Mouse (Mus musculus): ENCODE measurements around the gene Plppr1. TPM values are rescaled to one million over a fixed set of nuclear protein-coding genes. Genes with fewer than 3 reads are reported as not detected.
"Not testable (repeated sequence)": the region's sequence is repeated elsewhere in the genome, so short reads cannot be mapped to it uniquely, and the experiment has no call there.

The Plppr1 gene
- total RNA-seq, 4 experiments from 2014 or later, result 6.3 to 7.8 (median 7.3) TPM

DNA sequence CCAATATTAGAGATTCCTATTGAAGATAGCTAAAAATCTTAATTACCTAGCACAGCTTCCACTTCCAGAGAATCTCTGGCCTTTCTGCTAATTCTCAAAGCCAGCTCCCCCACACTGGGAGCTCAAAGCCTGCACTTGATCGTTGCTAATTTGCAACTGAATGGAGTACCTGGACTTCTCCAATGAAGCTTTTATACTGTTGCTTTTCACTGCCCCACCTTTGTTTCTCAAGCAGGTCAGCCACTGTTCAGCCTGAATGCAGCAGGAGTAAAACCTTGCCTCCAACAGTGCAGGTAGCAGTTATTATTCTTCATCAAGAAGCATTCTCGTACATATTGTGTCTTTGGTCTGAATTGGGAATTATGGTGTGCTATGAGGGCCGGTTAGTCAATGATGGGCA is 309.0 kb downstream of the Plppr1 start:
- not testable (repeated sequence) for DNase-seq (ENCODE audit: low spot score in 2 of 2)

DNA sequence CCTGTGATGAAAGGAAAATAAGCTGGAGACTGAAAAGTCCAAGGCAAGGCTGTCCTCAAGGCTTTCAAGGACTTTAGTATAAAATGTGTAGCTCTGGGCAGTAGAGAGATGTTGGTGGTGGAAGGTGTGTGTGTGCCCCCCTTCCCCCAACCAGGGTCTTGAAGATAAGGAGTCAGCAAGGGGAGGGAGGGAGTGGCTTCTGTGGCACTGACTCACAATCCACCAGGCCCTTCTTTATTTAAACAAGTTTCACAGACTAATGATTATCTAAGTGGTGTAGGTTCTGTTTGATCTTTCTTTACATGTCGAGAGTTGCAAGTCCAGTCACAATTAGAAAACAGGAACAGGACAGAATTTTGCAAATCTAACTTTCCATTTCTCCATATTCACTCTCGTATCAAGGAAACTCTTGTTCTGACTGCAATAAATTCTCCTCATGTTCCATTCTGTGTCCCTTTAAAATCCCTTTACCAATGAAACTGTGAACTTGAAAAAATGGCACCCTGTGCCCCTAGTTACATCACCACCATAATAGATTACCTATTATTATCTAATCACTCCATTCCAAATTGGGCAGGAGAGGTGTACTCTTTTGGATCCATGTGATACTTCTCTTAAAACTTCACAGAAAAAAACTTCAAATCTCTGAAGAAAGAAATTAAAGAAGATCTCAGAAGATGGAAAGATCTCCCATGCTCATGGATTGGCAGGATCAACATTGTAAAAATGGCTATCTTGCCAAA is 324.7 kb downstream of the Plppr1 start:
- not testable (repeated sequence) for DNase-seq (ENCODE audit: low spot score in 2 of 2)

DNA sequence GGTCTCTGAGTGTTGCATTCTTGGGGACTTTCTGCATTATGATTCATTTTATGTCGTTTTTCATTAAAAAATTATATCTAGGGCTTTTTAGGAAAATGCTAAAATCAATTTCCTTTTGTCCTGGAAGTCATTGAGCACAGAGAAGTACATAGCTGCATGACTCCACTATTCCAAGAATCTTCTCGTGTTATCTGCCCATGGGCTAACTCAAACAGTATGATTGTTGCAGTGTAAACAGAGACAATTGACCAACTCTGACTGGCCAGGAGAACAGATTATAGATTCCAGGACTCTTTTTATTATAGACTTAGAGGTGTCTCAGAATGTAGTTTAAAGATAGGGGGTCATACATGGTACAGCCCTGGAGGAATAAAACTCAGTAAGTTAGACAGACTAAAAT is 327.8 kb downstream of the Plppr1 start:
- no peak for DNase-seq (ENCODE audit: low spot score in 2 of 2)

Data from layer of hippocampus, adult 8-10 months (tissue).